Mouse (Mus musculus): ENCODE results near the gene Cybrd1.
A peak's percentile ranks its signal among the peaks of the same experiment; 100 is the strongest.

The Cybrd1 gene

DNA sequence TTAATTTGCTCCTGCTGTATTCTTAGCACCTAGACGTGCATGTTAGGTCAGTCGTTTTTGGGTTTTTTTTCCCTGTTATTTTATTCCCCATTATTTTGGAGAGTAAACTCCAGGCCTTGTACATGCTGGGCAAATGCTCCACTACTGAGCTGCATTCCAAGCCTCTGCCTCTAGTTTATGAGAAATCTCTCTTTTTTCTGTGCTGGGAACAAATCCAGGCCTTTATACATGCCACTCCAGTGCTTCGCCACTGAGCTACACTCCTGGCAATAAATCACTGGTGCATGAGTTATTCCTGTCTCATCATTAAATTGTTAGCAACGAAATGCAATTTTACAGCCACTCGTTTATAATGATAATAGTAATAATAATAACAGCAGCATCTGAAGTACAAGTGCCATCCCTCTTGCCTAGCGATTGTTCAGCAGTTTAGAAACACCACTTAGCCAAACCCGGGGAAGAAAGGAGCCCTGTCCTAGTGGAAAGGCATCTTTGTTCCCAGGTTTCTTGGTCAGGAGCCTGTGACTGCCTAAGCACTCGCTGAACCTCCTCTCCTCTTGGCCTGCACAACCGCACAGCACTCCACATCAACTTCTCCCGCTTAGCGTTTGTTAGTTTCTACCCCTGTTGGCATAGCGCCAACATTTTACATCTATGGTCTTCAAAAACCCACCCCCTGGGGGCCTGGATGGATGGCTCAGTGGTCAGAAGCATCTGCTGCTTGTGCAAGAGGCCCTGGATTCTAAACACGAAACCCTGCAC, 4.7 kb downstream of the Cybrd1 start:
- DNase-seq (ENCODE audit: low spot score in 2 of 2): no peak

DNA sequence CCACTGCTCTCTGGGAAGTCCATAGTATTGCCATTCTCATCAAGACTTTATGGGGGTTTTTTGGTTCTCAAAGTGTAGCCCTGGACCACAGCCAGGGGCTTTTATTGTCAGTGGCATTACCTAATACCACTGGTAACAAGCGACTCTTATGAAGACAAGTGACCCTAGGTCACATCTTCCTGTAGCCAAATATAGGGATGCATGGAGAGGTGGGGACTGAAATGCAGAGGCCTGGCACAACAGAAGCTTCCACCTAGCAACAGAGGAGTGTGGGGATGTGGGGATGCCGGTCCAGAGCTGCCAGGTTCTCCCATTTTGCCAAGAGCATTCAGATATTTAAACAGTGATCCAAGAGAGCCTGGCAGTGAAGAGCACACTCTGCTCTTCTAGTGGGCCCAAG, 5.9 kb downstream of the Cybrd1 start:
- no peak for DNase-seq (ENCODE audit: low spot score in 2 of 2)

DNA sequence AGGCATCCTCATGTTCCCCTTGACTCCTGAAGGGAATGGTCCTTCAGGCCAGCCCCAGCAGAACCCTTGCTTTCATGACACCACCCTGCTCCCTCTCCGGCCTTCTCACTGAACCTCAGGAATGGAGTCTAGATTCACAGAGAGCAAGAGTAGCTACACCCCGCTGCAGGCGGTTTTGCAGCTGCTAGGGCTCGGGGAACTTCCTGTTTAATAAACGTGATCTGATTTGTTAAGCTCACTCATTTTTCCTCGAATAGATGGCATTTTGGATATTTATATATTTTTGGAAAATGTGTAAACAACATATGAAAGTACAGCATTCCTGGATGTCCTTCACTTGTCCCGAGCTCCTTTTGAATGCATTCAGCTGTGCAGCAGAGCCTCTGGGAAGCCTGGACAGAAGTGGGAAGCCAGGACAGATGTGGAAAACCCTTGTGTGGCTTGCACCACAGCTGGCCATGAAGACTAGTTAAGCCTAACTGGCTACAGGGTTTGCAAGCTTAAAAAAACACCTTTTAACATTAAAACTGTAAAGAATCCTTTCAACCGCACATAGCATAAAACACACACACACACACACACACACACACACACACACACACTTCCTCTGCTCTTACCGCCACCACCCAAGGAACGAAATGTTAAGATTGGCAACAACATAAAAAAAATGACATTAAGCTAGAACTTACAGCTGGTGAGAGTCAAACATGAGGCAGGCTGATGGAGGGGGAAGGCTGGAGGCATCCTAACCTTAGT, 10.2 kb downstream of the Cybrd1 start:
- no peak for DNase-seq (ENCODE audit: low spot score in 2 of 2)

- DNase-seq (ENCODE audit: low spot score in 2 of 2): no peak
Measured at GRCm38 (mm10) chr2:71130366-71130765, 12.6 kb downstream of the Cybrd1 start.

- no peak for DNase-seq (ENCODE audit: low spot score in 2 of 2)
Measured at GRCm38 (mm10) chr2:71131866-71132496, 14.3 kb downstream of the Cybrd1 start.

GRCm38 (mm10) chr2:71134041-71134505, 16.4 kb downstream of the Cybrd1 start:
- no peak for DNase-seq (ENCODE audit: low spot score in 2 of 2)

DNA sequence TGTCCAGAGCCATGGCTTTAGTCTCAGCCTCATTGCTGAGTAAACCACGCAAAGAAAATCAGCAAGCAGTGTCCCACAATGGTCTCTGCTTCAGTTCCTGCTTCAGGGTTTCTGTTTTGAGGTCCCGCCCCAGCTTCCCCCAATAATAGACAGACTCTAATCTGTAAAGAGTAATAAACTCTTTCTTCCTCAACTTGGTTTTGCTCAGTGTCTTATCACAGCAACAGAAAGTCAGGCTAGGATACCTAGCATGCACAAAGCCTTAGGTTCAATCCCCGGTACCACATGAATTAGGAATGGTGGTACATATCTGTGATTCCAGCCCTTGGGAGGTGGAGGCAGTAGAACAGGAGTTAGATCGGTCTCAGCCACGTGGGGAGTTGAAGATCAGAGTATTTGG, 17.1 kb downstream of the Cybrd1 start:
- DNase-seq (ENCODE audit: low spot score in 2 of 2): no peak

DNA sequence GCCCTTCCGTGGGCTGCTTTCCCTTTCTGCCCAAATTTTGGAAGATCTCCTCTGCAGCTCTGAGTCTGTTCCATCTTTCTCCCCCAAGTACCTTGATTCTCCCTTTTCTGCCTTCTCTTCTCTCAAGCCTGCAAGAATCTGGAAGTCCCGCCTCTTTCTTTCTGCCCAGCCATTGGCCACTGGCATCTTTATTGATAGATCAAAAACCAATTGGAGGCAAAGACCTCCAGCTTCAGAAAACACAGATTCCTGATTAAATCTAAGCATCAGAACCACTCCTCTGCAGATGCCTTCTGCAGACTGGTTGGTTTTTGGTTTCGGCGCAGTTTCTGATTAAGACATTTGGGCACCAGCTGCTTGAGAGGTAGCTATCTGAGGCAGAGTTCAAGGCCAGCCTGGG, 22.9 kb downstream of the Cybrd1 start:
- DNase-seq (ENCODE audit: low spot score in 2 of 2): no peak

GRCm38 (mm10) chr2:71142410-71142809, 24.7 kb downstream of the Cybrd1 start:
- DNase-seq (ENCODE audit: low spot score in 2 of 2): no peak

GRCm38 (mm10) chr2:71145853-71146252, 28.1 kb downstream of the Cybrd1 start:
- no peak for DNase-seq (ENCODE audit: low spot score in 2 of 2)

- no peak for DNase-seq (ENCODE audit: low spot score in 2 of 2)
Measured at GRCm38 (mm10) chr2:71146266-71146665, 28.5 kb downstream of the Cybrd1 start.

DNA sequence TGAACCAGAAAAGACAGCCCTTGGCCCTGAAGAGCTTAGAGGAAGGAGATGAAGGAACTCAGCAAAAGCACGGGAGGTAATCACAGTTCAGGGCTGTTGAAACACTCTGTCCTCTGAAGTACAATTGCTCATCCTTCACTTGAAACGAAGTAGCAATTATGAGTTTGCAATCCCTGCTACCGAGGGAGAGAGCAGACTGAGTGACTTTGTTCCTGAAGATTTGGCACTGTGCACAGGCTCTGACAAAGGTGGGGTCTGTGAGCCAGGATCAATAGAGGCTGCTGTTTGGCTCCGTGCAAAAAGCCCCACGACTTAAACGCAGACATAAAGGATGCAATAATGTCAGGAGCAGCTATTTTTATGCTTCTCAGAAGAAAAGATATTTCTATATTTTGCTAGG, 30.1 kb downstream of the Cybrd1 start:
- no peak for DNase-seq (ENCODE audit: low spot score in 2 of 2)

- no peak for DNase-seq (ENCODE audit: low spot score in 2 of 2)
Measured at GRCm38 (mm10) chr2:71152170-71152569, 34.4 kb downstream of the Cybrd1 start.

DNA sequence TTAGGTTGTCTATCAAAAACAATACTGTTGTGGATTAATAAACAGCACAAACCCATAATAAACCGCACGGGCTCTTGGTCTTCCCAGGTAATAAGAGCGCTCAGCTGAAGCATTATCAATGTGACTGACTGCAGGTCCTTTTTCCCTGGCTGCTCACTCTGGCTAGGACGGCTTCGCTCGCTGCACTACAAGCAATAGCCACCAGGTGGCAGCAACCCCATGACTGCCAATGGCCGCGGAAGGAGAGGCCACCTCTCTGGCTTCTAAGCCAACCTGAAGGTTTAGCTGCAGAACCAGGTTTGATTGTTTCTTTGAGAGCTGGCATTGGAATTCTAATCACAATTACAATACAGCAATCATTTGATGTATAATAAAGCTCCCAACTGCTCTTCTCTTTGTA, 37.8 kb downstream of the Cybrd1 start:
- DNase-seq (ENCODE audit: low spot score in 2 of 2): peak in 1 of 2 experiments; percentile 69

DNA sequence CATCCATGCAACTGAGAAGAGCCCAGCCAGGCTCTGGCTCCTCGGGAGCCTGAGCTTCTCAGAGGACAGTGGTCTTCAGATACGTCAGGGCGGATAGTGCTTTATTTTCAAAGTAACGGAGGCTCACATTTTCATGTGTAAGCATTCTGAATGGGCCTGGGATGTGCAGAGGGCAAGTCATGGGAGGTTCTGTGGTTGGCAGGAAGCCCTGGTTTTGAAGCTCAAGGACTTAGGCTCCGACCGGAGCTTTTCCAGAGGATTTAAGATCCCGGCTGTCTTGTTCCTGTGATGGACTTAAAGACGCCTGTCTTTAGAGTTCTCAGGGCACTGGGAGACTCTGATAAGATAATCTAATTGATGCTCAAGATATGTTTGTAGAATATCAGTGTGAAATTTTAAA, 38.7 kb downstream of the Cybrd1 start:
- no peak for DNase-seq (ENCODE audit: low spot score in 2 of 2)

- DNase-seq (ENCODE audit: low spot score in 2 of 2): no peak
Measured at GRCm38 (mm10) chr2:71157881-71158280, 40.2 kb downstream of the Cybrd1 start.

- no peak for DNase-seq (ENCODE audit: low spot score in 2 of 2)
Measured at GRCm38 (mm10) chr2:71159576-71160306, 42.0 kb downstream of the Cybrd1 start.

GRCm38 (mm10) chr2:71160307-71160861, 42.7 kb downstream of the Cybrd1 start:
- DNase-seq (ENCODE audit: low spot score in 2 of 2): peak in 1 of 2 experiments; percentile 12

DNA sequence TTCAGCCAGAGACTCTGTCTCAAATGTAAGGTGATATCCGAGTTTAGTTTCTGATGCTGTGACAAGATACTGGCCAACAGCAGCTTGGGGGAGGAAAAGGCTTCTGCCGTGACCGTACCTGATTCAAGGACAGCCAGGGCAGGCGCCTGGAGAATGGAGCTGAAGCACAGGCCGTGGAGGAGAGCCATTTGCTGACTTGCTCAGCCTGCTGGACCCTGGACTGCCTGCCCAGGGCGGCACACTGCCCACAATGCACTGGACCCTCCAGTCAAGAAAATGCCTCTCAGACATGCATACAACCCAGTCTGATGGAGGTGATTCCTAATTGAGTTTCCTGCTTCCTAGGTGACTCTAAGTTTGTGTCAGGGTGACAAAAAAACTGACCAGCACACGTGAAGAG, 43.8 kb downstream of the Cybrd1 start:
- DNase-seq (ENCODE audit: low spot score in 2 of 2): no peak

- DNase-seq (ENCODE audit: low spot score in 2 of 2): no peak
Measured at GRCm38 (mm10) chr2:71162831-71163621, 45.3 kb downstream of the Cybrd1 start.

DNA sequence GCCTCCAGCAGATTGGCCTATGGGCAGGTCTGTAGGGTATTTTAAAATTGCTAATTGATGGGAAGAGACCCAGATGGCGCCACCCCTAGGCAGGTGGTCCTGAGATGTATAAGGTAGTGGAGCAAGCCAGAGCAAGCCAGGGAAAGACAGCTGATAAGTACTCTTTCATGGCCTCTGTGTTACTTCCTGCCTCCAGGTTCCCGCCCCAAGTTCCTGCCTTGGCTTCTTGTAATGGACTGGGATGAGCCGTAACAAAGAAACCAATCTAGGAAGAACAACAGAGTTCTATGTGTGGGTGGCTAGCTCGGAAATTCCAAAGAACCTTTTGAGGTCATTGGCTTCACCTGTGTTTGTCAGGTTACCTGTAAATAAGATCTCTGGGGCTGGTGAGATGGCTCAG, 49.5 kb downstream of the Cybrd1 start:
- no peak for DNase-seq (ENCODE audit: low spot score in 2 of 2)

Measured in frontal cortex, postnatal 10 days (tissue).